Mouse (Mus musculus) spleen, adult 2 months (tissue): ENCODE measurements around the gene Kalrn.

ENCODE experiments used
- CTCF ChIP-seq: fragments of 200-500 bp; IDR thresholded peaks from 2 replicates; pipeline ENCODE4 v1.5.1; 2011; ENCODE audit warnings: mild to moderate bottlenecking, inconsistent platforms; ENCODE audit not compliant: insufficient read depth, insufficient read length, insufficient replicate concordance; ENCODE audit errors: extremely low read depth
- POLR2A ChIP-seq: fragments of 200-500 bp; IDR thresholded peaks from 2 replicates; pipeline ENCODE4 v1.6.1; 2011; ENCODE audit warnings: low read depth, low read length, inconsistent platforms

DNA sequence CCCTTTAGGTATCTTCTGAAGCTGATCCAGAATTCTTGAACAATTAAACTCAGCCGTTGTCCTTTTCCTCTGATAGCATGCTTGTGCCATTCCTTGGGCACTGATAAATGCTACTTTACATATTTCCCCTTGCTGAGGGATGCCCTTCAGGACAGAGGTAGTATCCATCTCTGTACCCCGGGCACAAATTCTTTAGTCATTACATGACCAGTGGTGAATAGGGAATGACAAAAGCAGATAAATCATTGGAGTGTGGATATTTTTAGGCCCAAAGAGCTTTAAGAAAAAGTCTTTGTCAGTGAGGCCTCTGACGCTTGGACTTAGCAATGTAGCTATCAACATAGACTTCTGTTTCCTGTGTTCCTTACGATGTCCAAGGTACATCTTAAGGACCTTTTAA, 507.0 kb downstream of the Kalrn start:
- no peak for TF ChIP-seq CTCF
- TF ChIP-seq POLR2A, result no peak
